Mouse (Mus musculus) megakaryocyte-erythroid progenitor cell, adult 5-6 weeks (primary cell): ENCODE measurements around the gene Wnt3a. TPM values are rescaled to one million over a fixed set of nuclear protein-coding genes. Genes with fewer than 3 reads are reported as not detected.

Experiments
- ATAC-seq: replicated peaks from 2 replicates; pipeline ENCODE4 v1.8.0; 2016; ENCODE audit warnings: mild to moderate bottlenecking, inconsistent platforms; ENCODE audit not compliant: severe bottlenecking, poor library complexity, low FRiP score, low TSS enrichment
- total RNA-seq, 2 experiments: library from RNA; stranded (forward) in 1 of 2; stranded (reverse) in 1 of 2; fragments of 200-1000, 215-1000 nt in 1 of 2; fragments of >200 nt in 1 of 2; fragmentation: Nextera tagmentation in 1 of 2; gene quantifications; 2 replicates each; pipeline ENCODE4 v1.2.3; 2014 to 2017

The Wnt3a gene
- total RNA-seq (2014; fragmentation: Nextera tagmentation), result not detected in 2 replicates
- not detected in 2 replicates for total RNA-seq (2017)

DNA sequence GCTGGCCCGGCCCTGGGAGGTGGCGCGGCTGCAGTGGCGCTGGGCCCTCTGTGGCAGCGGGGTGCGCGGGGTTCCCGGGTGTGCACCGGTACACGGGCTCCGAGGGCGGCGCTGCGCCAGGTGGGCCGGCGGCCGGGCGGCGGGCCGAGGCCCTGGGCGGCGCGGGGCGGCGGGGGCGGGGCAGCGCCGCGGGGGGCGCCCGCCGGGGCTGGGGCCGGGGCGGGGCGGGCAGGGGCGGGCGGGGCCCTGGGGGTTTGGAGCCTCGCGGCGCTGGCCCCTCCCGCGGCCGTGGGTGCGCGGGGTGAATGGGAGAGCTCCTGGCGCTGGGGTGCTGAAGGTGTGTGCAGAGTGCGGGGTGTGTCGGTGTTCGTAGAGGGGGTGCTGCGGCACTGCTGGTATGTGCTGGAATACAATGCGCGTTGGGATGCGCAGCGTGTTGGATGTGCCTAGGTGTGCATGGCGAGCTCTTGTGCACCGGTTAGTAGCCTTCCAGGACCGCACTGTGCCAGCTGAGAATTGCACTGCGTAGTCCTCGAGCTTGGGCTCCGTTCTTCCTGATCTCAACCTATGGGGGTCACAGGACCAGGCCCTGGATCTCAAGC lies at the start of gene Wnt3a:
Wnt3a (minus strand) TSS at position 51 of the 602 bp plus-strand sequence.
- no peak for ATAC-seq

DNA sequence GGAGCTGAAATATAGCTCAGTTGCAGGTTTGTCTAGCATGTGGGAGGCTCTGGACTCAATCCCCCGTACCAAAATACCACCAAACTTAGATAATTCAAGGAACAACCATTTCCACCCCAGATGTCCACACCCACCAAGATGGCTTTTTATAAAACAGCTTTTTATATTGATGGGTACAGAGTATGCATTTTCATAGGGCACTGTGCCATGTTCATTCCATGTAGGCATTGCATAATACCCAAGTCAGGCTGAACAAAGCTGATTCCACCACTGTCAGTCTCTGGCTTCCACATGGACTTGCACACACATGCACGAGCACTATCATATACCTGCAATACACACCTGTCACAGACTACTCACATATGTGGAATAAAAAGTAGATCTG lies 48.2 kb upstream of the Wnt3a start:
- no peak for ATAC-seq

DNA sequence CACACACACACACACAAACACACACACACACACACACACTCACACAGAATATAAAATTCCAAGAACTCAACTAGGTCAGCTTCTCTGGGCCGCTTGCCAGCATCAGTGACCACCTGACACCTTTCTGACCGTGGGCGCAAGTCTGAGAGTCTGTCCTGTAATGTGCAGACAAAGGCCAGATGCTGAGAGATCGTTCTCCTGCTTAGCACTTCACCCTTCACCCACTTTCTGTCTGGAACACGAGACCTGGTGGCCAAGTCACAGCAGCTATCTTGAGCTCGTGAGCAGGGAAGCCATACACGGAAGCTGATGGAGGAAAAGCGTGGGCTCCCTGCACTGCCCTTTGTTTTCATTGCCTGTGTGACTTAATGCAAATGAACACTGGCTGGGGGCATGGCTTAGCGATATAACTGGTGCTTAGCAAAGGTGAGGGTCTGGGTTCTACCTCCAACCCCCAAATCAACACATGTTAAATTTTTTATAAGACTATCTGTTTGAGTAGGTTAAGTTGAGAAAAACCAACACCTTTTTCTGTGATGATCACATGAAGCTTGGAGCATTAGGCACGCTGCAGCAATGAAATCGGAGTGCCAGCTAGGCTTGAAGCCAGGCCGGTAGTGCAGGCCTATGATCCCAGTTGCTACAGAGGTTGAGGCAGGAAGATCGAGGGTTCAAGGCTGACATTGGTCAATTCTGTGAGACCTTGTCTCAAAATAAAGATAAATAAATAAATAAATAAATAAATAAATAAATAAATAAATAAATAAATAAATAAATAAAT lies 47.6 kb upstream of the Wnt3a start:
- ATAC-seq, result no peak

DNA sequence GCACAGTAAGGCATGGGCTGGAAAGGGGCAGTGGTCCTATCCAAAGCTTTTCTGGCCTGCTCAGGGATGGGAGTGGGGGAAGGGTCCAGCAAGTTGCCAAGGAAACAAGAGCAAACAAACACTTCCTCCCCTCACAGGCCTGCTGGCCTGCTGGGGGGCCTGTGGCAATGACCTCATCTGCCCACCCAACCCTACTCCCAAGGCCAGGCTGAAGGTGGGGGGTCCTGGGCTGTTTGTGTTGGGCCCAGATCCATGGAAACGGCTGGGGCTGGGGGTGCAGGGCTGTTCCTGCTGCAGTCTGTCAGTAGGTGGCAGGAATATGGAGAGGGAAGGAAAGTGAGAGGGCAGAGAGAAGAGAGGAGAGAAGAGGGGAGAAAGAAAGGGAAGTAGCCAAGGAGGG lies 45.8 kb upstream of the Wnt3a start:
- ATAC-seq, result no peak

DNA sequence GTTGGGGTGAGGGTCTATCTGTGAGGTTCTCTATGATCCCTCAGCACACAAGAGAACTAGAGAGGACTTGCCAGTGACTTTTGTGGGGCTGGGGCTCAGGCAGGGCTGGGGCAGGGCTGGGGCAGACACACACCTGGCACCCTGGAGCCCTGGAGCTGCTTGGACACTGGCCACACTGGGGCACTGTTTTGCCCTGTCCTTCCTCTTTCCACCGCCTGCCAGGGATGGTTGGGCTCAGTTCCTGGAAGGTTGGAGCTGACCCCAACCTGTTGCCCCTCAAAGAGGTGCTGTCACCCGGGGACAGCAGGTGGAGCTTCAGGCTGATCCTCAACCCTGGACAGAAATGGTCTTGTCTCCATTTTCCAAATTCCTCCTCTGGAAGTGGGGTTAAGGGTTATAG lies 45.4 kb upstream of the Wnt3a start:
- no peak for ATAC-seq

DNA sequence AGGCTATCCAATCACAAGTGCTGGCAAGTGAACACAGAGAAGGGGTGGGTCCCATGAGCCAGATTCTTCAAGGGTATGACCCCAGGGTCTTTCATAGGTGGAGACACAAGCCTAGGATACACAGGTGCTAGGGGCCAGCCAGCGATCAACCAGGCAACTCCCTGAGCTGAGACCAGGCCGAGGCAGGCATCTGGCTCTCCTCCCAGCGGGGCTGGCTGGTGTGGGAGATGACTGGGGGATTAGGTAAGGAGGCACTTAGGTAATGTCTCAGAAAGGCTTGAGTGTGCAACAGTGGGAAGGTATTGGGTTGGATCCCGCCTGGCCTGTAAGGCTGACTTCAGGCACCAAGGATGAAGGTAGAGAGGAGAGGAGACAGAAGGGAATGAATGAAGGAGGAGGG lies 44.6 kb upstream of the Wnt3a start:
- ATAC-seq, result no peak

DNA sequence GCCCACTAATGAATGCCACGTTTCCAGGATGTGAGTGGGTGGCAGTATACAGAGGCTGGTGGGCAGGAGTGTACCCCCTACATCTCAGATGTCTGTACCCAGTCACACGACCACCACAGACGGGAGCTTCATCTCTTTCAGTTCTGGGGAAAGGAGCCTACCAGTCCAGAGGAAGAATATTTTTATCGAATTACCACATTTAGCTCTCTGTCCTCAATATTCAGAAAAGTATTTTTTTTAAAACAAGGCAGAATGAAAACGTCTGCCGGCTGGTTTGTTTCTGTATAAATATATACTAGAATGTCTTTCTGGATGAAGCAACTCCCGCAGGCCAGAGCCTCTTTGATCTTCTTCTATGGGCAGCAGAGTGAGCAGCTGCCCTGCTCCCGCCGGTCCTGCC lies 42.4 kb upstream of the Wnt3a start:
- no peak for ATAC-seq

DNA sequence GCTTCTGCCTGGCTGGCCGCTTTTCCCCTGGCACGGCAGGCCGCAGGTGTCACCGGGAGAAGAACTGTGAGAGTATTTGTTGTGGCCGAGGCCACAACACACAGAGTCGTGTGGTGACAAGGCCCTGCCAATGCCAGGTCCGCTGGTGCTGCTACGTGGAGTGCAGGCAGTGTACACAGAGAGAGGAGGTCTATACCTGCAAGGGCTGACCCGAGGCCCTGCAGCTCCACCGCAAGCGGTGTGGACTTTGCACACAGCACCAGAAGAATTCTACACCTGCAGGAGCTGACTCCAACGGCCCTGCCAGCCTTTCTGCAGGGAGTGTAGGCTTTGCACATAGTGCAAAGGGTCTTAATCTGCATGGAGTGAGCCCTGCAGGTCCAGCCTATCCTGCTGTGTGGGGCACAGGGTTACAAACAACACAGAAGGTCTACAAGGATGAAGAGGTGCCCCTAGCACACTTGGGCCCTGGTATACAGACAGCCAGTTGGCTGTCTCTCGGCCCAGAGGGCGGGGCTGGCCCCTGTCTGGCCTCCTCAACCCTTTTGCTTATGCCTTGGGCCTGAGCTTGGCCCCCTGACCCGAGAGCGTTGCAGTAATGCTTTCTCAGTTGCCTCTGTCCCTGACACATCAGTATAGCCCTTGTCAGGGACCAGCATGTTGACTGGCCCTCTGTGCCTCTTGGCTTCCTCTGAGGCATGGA lies 40.8 kb upstream of the Wnt3a start:
- no peak for ATAC-seq

DNA sequence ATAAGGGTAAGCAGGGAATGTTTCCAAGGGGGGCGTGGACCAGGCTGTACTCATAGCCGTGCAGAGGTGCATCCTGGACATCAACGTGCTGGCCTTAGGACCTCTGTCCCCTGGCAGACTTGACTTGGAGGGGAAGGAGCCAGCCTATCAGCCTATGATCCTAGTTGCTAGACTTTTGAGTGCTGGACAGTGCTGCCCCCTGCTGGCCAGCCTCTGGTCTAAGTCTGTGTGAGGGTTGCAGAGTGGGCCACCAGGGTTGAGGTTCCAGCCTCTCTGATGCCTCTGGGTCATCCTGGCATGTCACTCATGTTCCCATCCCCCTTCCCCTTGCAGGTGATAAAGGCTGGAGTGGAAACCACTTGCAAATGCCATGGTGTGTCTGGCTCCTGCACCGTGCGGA lies 40.0 kb upstream of the Wnt3a start:
- ATAC-seq, result peak; percentile 58; the same call in 1 of the 2 replicates

DNA sequence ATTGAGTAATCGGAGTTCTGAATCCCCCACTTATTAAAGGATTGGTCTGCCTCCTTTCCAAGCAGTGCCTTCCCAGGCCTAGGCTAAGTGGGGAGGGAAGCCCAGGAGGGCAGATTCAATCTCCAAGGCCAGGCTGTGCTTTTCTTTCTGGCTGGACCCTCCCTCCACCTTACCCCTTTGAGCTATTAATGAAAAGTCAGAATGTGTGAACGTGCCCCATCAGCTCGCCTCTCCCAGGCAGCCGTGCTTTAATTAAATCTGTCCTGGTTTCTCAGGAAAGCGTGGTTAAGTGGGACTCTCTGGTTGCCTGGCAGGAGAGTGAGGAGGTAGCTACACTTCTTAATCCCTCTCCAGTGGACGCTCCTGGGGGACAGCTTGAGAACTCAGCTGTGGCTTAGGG lies 39.1 kb upstream of the Wnt3a start:
- no peak for ATAC-seq

DNA sequence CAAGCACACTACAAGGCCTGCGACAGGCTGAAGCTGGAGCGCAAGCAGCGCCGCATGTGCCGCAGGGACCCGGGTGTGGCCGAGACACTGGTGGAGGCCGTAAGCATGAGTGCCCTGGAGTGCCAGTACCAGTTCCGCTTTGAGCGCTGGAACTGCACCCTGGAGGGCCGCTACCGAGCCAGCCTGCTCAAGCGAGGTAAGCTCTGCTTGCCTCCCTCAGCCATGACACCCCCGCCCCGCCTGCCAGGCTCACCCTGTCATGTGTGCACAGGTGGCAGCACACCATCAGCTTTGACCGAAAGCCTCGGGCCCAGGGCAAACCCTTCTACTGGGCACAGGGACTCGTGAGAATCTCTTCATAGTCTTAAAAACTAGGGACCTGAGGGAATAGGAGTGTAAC lies 37.1 kb upstream of the Wnt3a start:
- ATAC-seq, result no peak

DNA sequence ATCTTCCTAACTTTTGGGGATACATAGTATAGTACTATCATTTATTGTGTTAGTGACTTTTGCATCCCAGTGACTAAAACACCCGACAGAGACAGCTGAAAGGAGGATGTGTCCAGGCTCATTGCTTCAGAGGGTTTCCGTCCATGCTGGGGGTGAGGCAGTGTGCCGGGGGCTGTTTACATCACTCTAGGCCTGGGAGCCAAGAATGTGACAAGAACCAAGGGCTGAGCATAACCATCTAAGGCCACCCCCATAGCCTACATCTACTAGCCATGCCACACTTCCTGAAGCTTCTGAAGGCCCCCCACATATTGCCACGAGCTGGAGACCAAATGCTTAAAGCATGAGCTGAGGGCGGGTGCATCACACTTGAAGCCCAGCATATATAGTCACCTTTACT lies 34.2 kb upstream of the Wnt3a start:
- ATAC-seq, result no peak

DNA sequence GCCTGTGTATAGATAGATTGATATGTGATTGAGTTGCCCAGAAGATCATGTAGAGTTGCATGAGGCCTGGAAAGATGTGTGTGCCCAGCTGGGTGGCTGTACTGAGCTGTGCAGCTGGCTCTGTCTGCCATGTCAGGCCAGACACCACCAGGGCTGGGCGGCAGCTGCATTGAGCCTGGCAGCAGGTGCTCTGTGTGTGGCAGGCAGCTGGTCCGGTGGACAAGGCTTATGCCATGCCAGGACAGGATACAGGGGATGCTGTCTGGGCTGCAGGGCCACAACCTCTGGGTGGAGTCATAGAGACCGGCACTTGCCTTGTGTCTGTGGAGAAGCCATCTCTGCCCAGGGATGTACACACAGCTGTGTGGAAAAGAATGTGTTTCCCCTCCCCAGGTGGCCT lies 32.4 kb upstream of the Wnt3a start:
- no peak for ATAC-seq

DNA sequence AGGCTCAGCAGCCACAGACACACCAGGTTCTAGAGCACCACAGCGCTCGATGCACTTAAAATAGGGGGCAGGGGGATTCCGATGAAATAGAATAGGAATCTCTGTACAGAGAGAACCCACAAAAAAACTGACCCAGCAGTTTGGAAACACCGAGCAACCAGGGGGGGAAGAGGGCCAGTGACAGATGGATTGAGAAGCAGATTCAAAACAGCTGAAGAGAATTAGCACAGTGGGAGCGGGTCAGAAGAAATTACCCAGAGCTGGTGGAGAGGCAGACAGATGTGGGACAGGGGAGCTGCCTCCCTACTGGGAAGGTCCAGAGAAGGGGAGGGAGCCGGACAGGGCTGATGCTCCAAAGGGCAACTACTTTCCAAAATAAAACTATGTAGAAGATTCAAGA lies 26.0 kb upstream of the Wnt3a start:
- ATAC-seq, result no peak

DNA sequence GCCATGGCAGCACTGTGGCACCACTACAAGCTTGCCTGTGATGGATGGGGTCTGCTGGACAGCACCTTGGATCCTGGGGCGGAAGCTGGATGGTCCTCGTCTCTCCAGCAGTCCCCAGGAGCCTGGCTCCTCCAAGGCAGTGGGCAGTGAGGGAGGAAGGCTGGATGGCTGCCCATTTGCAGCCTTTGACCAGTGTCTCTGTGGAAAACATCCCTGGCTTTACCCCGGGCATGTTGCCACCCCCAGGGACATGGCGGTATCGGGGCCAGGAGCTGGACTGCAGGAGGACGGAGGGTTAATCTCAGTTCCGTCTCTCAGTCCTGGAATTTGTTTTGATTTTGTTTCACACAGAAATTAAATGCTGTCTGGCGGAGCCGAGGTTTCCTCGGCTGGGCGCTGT lies 23.4 kb upstream of the Wnt3a start:
- ATAC-seq, result no peak

DNA sequence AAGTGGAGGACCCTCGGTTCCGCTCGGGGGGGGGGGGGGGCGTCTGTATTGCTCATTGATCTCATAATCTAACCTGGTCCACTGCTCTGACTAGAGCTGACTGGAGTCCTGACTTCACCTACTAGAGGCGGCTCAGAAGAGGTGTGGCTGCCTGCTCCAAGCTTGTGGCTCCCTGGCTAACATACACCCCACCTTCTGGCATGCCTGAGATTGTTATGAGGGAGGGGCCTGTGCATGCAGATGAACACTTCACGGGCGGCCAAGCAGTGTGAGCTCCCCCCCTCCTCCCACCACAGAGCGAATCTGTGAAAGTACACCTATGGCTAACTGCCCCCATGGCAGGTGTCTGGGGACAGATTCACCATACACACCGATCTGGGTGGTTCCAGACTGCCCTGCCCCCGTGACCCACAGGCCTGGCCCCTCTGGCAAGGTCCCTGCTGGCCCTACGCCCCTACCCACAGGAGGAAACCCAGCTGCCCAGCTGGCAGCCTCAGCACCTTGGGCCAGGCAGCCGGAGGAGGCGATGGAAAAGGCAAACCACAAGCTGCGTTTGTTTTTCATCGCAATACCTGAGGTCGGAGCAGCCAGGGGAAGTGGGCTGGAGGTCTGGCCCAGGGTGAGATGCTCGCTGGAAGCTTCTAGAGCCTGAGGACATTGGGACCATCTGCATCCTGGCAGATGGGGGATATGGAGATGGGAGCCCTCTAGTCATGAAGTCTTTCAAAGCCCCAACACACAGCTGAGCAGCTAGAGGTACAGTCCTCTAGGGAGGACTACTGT lies 22.7 kb upstream of the Wnt3a start:
- no peak for ATAC-seq

DNA sequence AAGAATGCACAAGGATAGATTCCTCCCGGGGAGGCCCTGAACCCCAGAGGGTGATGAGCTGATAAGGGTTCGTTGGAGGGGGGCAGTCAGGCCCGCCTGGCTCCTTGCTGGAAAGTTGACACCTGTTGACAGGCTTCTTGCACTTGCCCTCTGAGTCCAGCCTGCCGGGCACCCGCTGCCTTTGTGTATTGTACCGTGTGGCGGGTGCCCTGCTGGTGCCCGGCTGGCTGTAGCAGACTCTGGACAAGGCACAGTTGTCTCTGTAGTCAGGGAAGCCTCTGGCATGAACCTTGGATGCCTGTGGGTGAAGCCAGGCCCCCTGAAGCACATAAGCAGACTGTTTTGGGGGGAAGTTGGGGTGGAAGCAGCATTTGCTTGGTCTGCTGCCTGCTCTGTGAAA lies 21.9 kb upstream of the Wnt3a start:
- ATAC-seq, result no peak

DNA sequence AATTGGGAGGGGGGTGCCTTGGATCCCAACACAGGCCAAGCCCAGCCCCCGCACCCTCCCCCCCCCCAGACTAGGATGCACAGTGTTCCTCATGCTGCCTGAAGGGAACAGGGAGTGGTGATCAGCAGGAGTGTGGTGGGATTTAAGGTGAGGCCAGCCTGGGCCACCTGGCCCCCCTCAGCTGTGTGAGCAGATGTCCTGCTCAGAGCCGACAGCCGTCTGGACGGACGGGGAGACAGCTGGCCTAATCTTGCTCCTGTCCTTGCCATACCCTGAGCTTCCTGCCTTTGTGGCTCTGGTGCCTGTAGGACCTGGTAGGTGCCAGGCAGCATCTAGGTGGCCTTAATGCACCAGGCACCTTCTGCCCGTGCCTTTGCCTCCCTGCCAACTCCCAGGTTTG lies 21.5 kb upstream of the Wnt3a start:
- ATAC-seq, result no peak

DNA sequence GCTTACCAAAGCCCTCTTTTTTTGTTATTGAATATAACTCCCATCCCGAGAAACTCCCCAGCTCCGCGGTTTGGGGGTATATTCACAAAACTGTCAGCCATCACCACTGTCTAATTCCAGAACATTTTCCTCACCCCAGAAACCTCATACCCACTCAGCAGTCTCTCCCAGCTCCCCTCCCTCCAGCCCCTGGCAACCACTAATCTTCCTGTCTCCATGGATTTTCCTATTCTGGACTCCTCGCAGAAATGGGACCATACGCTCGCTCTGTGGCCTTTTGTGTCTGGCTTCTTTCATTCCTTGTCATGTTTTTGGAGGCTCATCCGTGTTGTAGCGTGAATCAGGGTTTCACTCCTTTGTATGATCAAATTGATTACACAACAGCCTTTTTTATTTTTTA lies 19.4 kb upstream of the Wnt3a start:
- no peak for ATAC-seq
